Mouse (Mus musculus) midbrain, postnatal 0 days (tissue): ENCODE measurements at regions not wholly inside any gene's neighbourhood (a gene's known extent, or its start where the extent isn't known, plus 50 kb on each side); places are given as distances from the start of the nearest gene placed in this dataset.

Experiments used
- ATAC-seq: fragments of 200-750 bp; cut with Nextera tagmentation; 2 replicates; pipeline ENCODE4 v1.8.0; 2017; ENCODE audit warnings: moderate number of reproducible peaks, mild to moderate bottlenecking, moderate TSS enrichment, moderate library complexity; ENCODE audit not compliant: low FRiP score
- DNase-seq: peaks from one replicate; pipeline ENCODE4 v3.0.0-alpha.2; 2015; ENCODE audit warnings: low spot score
- H3K27ac ChIP-seq: fragments of 300-500 bp; sonication (generic); 2 replicates; pipeline ENCODE4 v1.5.1; 2014; ENCODE audit warnings: low read depth, mild to moderate bottlenecking, low read length, mixed read lengths
- H3K27me3 ChIP-seq: fragments of 300-500 bp; sonication (generic); 2 replicates; pipeline ENCODE4 v1.6.1; 2014; ENCODE audit warnings: low read length, control low read depth, mixed read lengths; ENCODE audit not compliant: insufficient read depth
- H3K36me3 ChIP-seq: fragments of 300-500 bp; sonication (generic); 2 replicates; pipeline ENCODE4 v1.6.1; 2014; ENCODE audit warnings: low read length, control low read depth, mixed read lengths; ENCODE audit not compliant: insufficient read depth
- H3K4me1 ChIP-seq: fragments of 300-500 bp; sonication (generic); 2 replicates; pipeline ENCODE4 v1.6.1; 2014; ENCODE audit warnings: mild to moderate bottlenecking, control low read depth, antibody characterized with exemption, low read length, mixed read lengths; ENCODE audit not compliant: insufficient read depth
- H3K4me2 ChIP-seq: fragments of 300-500 bp; sonication (generic); 2 replicates; pipeline ENCODE4 v1.6.1; 2014; ENCODE audit warnings: low read depth, mild to moderate bottlenecking, low read length, mixed read lengths; ENCODE audit not compliant: poor library complexity, severe bottlenecking
- H3K4me3 ChIP-seq: fragments of 300-500 bp; sonication (generic); 2 replicates; pipeline ENCODE4 v1.5.1; 2014; ENCODE audit warnings: low read depth, mild to moderate bottlenecking, low read length, moderate library complexity
- H3K9ac ChIP-seq: fragments of 300-500 bp; sonication (generic); replicated peaks from 2 replicates; pipeline ENCODE4 v1.6.1; 2014; ENCODE audit warnings: mild to moderate bottlenecking, low read length, moderate library complexity, mixed read lengths; ENCODE audit not compliant: poor library complexity, severe bottlenecking
- H3K9me3 ChIP-seq: fragments of 300-500 bp; sonication (generic); 2 replicates; pipeline ENCODE4 v1.6.1; 2016; ENCODE audit warnings: low read length, control low read depth
- CTCF ChIP-seq: IDR thresholded peaks from 2 replicates; pipeline ENCODE4 v1.5.1; 2016; ENCODE audit warnings: antibody characterized with exemption, mild to moderate bottlenecking
- WGBS: fragments of 180-500 bp; shearing (Covaris S2); extraction: QIAGEN DNeasy Blood & Tissue Kit; methylation state at CpG from one replicate; pipeline ENCODE4 v1.1.7; 2014; 5-methylcytosine and 5-hydroxymethylcytosine counted together

GRCm38 (mm10) chr6:98483319-98484123 lies 141.0 kb upstream of the Gm765 start:
- DNase-seq, result no peak
- no peak overlapping the region for H3K4me3 ChIP-seq
- no peaks in the 10 kb centered on the region for H3K36me3 ChIP-seq
- no peak for ATAC-seq
- H3K9ac ChIP-seq, result no peak overlapping the region
- no peaks in the 10 kb centered on the region for H3K27me3 ChIP-seq
- no peak overlapping the region for H3K27ac ChIP-seq
- H3K9me3 ChIP-seq, result no peaks in the 10 kb centered on the region
- no peak for TF ChIP-seq CTCF
- no peak overlapping the region for H3K4me2 ChIP-seq
- H3K4me1 ChIP-seq, result no peaks in the 10 kb centered on the region
- WGBS, result 52% methylated on average over 3 of the region's 3 CpGs

- ATAC-seq, result no peak
- no peak for DNase-seq
- 90% methylated on average over 2 of the region's 2 CpGs for WGBS
- Histone ChIP-seq H3K27ac (no peak overlapping the region), H3K4me1 (no peaks in the 10 kb centered on the region), H3K9me3 (no peaks in the 10 kb centered on the region), H3K4me3 (no peak overlapping the region), H3K4me2 (no peak overlapping the region), H3K36me3 (no peaks in the 10 kb centered on the region), H3K27me3 (no peaks in the 10 kb centered on the region), H3K9ac (no peak overlapping the region)
- TF ChIP-seq CTCF, result no peak
Observed at GRCm38 (mm10) chr6:98482319-98482718, 139.8 kb upstream of the Gm765 start.

- Histone ChIP-seq H3K36me3 (no peaks in the 10 kb centered on the region), H3K9me3 (no peaks in the 10 kb centered on the region), H3K4me3 (no peak overlapping the region), H3K27me3 (no peaks in the 10 kb centered on the region), H3K9ac (no peak overlapping the region), H3K4me2 (no peak overlapping the region), H3K4me1 (no peaks in the 10 kb centered on the region), H3K27ac (no peak overlapping the region)
- TF ChIP-seq CTCF, result no peak
- ATAC-seq (no peak), DNase-seq (no peak)
Observed at GRCm38 (mm10) chr6:98467563-98467962, 125.0 kb upstream of the Gm765 start.

GRCm38 (mm10) chr6:98452277-98452676 lies 109.7 kb upstream of the Gm765 start:
- DNase-seq (no peak), ATAC-seq (no peak)
- Histone ChIP-seq H3K9me3 (no peaks in the 10 kb centered on the region), H3K9ac (no peak overlapping the region), H3K27ac (no peak overlapping the region), H3K4me1 (no peaks in the 10 kb centered on the region), H3K36me3 (no peaks in the 10 kb centered on the region), H3K4me3 (no peak overlapping the region), H3K27me3 (no peaks in the 10 kb centered on the region), H3K4me2 (no peak overlapping the region)
- 81% methylated on average over 7 of the region's 7 CpGs for WGBS
- no peak for TF ChIP-seq CTCF

- no peak overlapping the region for H3K27ac ChIP-seq
- H3K4me3 ChIP-seq, result no peak overlapping the region
- no peak for DNase-seq
- no peaks in the 10 kb centered on the region for H3K27me3 ChIP-seq
- no peaks in the 10 kb centered on the region for H3K9me3 ChIP-seq
- TF ChIP-seq CTCF, result no peak
- WGBS, result 23% methylated on average over 6 of the region's 6 CpGs
- H3K4me1 ChIP-seq, result no peaks in the 10 kb centered on the region
- H3K4me2 ChIP-seq, result no peak overlapping the region
- no peak for ATAC-seq
- no peak overlapping the region for H3K9ac ChIP-seq
- H3K36me3 ChIP-seq, result no peaks in the 10 kb centered on the region
Observed at GRCm38 (mm10) chr6:98435676-98436075, 93.1 kb upstream of the Gm765 start.

GRCm38 (mm10) chr6:98433286-98433685 lies 90.7 kb upstream of the Gm765 start:
- WGBS, result 75% methylated on average over 6 of the region's 6 CpGs
- H3K27ac ChIP-seq, result no peak overlapping the region
- H3K27me3 ChIP-seq, result no peaks in the 10 kb centered on the region
- DNase-seq (no peak), ATAC-seq (no peak)
- H3K4me3 ChIP-seq, result no peak overlapping the region
- H3K9ac ChIP-seq, result no peak overlapping the region
- H3K4me1 ChIP-seq, result no peaks in the 10 kb centered on the region
- H3K36me3 ChIP-seq, result no peaks in the 10 kb centered on the region
- no peaks in the 10 kb centered on the region for H3K9me3 ChIP-seq
- H3K4me2 ChIP-seq, result no peak overlapping the region
- TF ChIP-seq CTCF, result no peak
